Mouse (Mus musculus): ENCODE measurements around the gene Fam234b.

The Fam234b gene

DNA sequence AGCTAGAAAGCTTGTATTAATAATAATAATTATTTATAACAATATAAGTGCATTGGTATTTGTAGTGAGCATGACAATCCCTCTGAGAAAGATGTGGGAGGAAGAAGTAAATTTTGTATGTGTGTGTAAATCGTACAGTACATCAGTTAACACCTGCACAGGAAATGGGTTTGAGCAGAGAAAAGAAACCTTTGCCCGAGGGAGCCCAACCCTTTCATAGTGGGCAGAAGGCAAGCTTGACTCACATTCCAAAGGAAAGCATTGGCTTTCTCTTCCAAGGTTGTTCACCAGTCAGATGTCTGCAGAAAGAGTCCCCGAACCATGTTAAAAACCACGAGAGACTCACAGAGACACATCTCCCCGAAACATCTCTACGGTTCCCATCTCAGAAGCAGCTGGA is 75.3 kb downstream of the Fam234b start:
- DNase-seq = no peak

DNA sequence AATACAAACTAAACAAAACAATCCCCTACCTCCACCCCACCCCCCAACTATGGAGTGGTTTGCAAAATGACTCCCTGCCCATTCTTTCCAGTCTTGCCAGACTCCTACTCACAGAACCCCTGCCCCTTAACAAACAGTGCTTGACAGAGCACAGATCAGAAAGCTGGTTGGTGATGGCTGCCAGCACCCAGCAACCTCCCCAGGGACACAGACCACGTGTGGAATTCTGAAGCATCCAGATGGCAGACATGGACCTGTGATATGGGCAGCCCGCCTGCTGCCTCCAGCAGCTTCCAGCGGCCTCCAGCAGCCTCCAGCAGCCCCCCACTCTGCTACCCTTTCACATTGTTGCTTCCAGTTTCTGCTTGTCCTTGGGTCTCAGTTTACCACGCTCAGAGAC is 77.5 kb downstream of the Fam234b start:
- DNase-seq = no peak

DNA sequence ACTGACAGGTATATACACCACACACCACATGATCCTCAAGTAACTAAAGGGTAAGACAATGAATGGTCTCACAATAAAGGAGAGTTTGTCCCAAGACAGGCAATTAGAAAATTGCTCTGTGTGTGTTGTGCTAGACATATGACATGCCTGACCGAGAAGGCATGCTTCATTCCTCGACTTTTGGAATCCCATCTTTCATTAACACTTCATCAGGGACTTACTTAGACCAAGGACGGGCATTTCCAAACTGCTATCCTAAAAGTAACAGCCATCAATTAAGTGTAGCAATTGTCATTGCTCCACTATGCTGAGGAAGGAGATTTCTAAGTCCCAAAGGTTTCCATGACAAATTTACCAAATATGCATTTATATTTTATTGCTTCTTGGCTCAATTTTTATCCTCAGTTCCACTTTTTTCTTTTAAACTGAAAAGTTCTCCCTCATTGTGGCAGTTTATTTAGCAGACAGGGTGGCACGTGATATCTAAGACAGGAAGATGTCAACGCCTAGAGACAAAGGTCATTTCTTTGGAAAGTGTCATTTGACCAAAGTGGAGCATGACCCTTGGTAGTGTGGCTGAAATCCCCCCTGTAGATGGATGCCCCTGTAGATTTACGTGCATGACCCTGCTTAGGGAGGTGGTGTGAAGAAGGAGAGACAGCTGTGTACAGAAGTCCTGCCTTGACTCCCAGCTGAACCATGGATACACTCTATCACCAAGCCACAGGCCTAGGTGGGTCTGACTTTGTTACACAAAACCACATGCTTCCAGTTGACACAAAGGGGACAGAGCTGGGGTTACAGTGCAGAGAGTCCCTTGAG is 78.9 kb downstream of the Fam234b start:
- no peak for DNase-seq

DNA sequence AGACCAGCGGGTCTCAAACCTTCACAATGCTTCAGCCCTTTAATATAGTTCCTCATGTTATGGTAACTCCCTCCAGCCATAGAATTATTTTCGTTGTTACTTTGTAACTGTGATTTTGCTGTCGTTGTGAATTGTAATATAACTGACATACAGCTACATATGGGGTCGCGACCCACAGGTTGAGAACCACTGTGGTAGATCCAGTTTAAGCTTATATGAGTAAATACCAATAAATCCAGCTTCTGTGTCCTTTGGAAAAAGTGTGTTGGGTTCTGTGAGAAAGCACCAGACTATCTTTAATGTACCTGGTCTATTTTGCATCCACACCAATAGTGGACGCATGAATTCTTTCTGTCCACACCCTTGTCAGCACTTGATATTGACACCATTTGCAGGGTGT is 80.5 kb downstream of the Fam234b start:
- DNase-seq = no peak

DNA sequence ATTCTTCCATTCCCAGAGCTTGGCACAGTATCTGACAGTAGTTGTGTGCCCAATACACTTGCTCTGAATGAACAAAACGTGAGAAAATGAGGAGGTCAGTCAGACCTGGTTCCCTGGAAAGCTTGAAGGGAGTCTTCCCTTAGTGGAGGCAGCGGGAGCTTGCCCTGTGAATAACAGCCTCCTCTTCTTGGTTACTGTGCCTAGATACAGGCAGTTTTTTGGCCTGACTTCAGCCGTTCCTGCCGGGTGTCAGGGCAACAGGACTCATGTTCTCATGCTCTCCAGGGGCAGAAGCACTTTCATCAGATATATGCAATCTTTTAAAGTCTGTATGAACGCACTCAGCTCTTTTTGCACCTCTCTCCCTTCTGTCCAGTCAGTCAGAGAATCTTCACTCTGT is 81.5 kb downstream of the Fam234b start:
- no peak for DNase-seq

DNA sequence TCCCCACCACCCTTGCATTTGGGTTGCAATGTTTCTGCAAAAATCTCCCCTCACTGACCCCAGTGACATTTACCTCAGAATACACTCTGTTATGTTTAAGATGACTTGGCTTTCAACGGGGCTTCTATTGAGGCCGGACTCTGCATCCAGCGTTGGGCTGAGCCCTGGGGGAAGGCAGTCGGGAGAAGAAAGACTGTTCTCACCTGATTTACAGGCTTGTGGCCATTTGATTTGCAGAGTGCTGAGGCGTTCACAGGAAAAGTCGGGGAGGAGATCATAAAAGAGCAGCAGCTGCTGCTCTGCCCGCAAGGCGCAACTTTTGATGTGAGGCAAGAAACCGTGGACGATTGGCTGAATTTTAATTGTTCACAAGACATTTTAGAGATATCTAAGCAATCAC is 82.1 kb downstream of the Fam234b start:
- DNase-seq = no peak

DNA sequence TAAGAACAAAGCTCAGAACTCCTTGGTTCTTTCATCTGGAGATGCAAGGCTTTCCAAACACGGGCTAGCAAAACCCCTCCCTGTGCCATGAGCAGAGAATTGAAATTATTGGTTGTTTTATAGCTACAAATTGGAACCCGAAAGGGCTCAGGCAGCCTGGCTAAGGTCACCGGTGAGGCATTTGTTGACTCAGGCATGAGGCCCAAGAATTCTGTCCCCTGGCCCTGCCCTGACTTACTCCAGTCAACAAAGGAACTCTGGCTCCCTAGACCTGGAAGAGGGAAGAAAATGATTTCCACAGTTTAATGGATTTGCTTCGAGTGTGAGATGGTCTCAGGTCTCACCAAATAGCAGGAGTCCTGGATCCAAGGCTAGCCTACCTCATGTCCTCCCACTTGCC is 94.6 kb downstream of the Fam234b start:
- DNase-seq = peak; percentile 32 to 47

DNA sequence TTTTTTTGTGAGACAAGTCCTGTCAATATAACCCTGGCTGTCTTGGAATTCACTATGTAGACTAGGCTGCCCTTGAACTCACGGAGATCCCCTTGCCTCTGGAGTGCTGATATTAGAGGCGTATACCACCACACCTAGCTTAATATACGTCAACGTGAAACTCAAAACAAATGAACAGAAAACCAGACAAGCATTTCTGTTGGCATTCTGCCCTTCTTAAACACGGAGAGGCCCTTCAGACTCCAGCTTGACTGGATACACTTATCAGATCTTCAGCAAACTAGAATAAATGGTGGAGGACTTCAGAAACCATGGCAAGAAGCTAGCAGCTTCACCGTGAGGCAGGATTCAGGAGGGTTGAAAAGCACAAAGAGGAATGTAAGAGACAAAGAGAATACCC is 96.4 kb downstream of the Fam234b start:
- no peak for DNase-seq
